Mouse (Mus musculus): ENCODE data around the gene Exoc4.

GRCm38 (mm10) chr6:33727271-33727670, 478.4 kb downstream of the Exoc4 start:
- TF ChIP-seq NRF1 (IDR thresholded peaks at IDR 0.05; ENCODE audit: low read depth, low read length) (no peak), CTCF (conservative IDR thresholded peaks at IDR 0.05 in 1 of 2, IDR thresholded peaks at IDR 0.05 in 1 of 2; ENCODE audit: low read depth in 2 of 2, low read length in 2 of 2) (no peak), MAX (IDR thresholded peaks at IDR 0.05; ENCODE audit: low read length) (no peak), USF1 (IDR thresholded peaks at IDR 0.05; ENCODE audit: low read depth, low read length) (no peak), POLR2A (IDR thresholded peaks at IDR 0.05; ENCODE audit: low read depth, low read length) (no peak), MAFK (IDR thresholded peaks at IDR 0.05; ENCODE audit: insufficient replicate concordance, low read length) (no peak)
